Mouse (Mus musculus): Measurements from ENCODE around the gene Spice1.

- TF ChIP-seq CTCF (IDR thresholded peaks at IDR 0.05; ENCODE audit: low read depth) (peak; percentile 87), EP300 (optimal IDR thresholded peaks at IDR 0.05) (no peak)
Measured at GRCm38 (mm10) chr16:44391877-44392548, 45.1 kb downstream of the Spice1 start.

Measured in stomach, postnatal 0 days (tissue).